Mouse (Mus musculus) thymus, adult 2 months (tissue): ENCODE measurements around the gene Man1a. TPM values are rescaled to one million over a fixed set of nuclear protein-coding genes. Genes with fewer than 3 reads are reported as not detected.

Experiments
- DNase-seq: peaks from one replicate; pipeline ENCODE4 v3.0.0; 2021
- H3K27ac ChIP-seq: fragments of 200-500 bp; 2 replicates; pipeline ENCODE4 v1.5.1; 2012; ENCODE audit warnings: low read length, control low read depth; ENCODE audit not compliant: control insufficient read depth, insufficient read depth
- H3K27me3 ChIP-seq: fragments of 200-500 bp; 2 replicates; pipeline ENCODE4 v1.6.1; 2012; ENCODE audit warnings: mild to moderate bottlenecking, low read length, moderate library complexity, mixed read lengths; ENCODE audit not compliant: control insufficient read depth, insufficient read depth
- H3K36me3 ChIP-seq: fragments of 200-500 bp; 2 replicates; pipeline ENCODE4 v1.6.1; 2012; ENCODE audit warnings: mild to moderate bottlenecking, low read length, moderate library complexity; ENCODE audit not compliant: control insufficient read depth, insufficient read depth
- H3K4me1 ChIP-seq: fragments of 200-500 bp; replicated peaks from 2 replicates; pipeline ENCODE4 v1.6.1; 2012; ENCODE audit warnings: low read length; ENCODE audit not compliant: control insufficient read depth, insufficient read depth
- H3K4me3 ChIP-seq: fragments of 200-500 bp; 2 replicates; pipeline ENCODE4 v1.5.1; 2012; ENCODE audit warnings: mild to moderate bottlenecking, low read length, control low read depth, moderate library complexity; ENCODE audit not compliant: control insufficient read depth, insufficient read depth
- CTCF ChIP-seq: fragments of 200-500 bp; IDR thresholded peaks from 2 replicates; pipeline ENCODE4 v1.5.1; 2012; ENCODE audit warnings: mild to moderate bottlenecking, control low read depth, low read length, moderate library complexity, borderline replicate concordance; ENCODE audit not compliant: control insufficient read depth, poor library complexity, insufficient read depth; ENCODE audit errors: extremely low read depth
- POLR2A ChIP-seq: fragments of 200-500 bp; IDR thresholded peaks from 2 replicates; pipeline ENCODE4 v1.6.1; 2012; ENCODE audit warnings: mild to moderate bottlenecking, low read length, control low read depth, moderate library complexity; ENCODE audit not compliant: control insufficient read depth, poor library complexity, insufficient read depth; ENCODE audit errors: extremely low read depth
- WGBS: fragments of 180-500 bp; shearing (Covaris S2); methylation state at CpG from one replicate; pipeline ENCODE4 v1.1.7; 2018; 5-methylcytosine and 5-hydroxymethylcytosine counted together
- polyA plus RNA-seq: library from polyadenylated mRNA; depleted of rRNA; stranded (reverse); fragments of >200 nt; gene quantifications from 2 replicates; pipeline ENCODE4 v1.2.3, GENCODE M21; 2012

Gene Man1a
- polyA plus RNA-seq, 1 experiment: 26.5 TPM

GRCm38 (mm10) chr10:54074247-54074608 lies 2.2 kb downstream of the Man1a start:
- Histone ChIP-seq H3K4me3 (peak overlapping the region; percentile 82), H3K4me1 (peaks cover 20% of the 10 kb centered on the region), H3K27ac (peak overlapping the region; percentile 54), H3K27me3 (no peaks in the 10 kb centered on the region), H3K36me3 (peaks cover 4% of the 10 kb centered on the region; the same call in 1 of the 2 replicates)
- TF ChIP-seq POLR2A: no peak
- no peak for TF ChIP-seq CTCF
- DNase-seq: peak; percentile 58
- 3% methylated on average over 14 of the region's 14 CpGs for WGBS

GRCm38 (mm10) chr10:54073641-54074203 lies 2.7 kb downstream of the Man1a start:
- DNase-seq: peak; percentile 56
- Histone ChIP-seq H3K27ac (peak overlapping the region; percentile 54), H3K36me3 (peaks cover 4% of the 10 kb centered on the region; the same call in 1 of the 2 replicates), H3K4me1 (peaks cover 20% of the 10 kb centered on the region), H3K27me3 (no peaks in the 10 kb centered on the region), H3K4me3 (peak overlapping the region; percentile 82)
- TF ChIP-seq CTCF: no peak
- TF ChIP-seq POLR2A: no peak
- WGBS: 12% methylated on average over 6 of the region's 6 CpGs

DNA sequence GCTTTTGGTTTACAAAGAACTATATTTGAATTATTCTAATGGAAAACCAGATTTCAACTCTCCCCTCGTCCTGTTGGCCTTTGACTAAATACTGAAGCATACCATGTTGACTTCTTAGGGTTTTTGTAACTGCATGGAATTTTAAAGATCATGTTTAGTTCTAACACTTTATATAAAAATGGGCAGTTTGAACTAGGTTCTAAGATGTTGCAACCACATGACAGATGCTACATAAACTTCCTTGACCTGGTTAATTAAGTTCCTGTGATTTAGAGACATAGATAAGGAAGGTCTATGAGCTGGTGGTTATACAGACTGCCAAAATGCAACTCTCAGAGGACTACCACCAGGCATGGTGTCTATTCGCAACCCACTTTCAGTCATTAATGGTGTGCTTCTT lies 4.1 kb downstream of the Man1a start:
- H3K4me1 ChIP-seq: peaks cover 20% of the 10 kb centered on the region
- no peak overlapping the region for H3K27ac ChIP-seq
- peaks cover 4% of the 10 kb centered on the region; the same call in 1 of the 2 replicates for H3K36me3 ChIP-seq
- no peaks in the 10 kb centered on the region for H3K27me3 ChIP-seq
- no peak for DNase-seq
- no peak for TF ChIP-seq CTCF
- no peak for TF ChIP-seq POLR2A
- H3K4me3 ChIP-seq: no peak overlapping the region
- 84% methylated on average over 2 of the region's 2 CpGs for WGBS

DNA sequence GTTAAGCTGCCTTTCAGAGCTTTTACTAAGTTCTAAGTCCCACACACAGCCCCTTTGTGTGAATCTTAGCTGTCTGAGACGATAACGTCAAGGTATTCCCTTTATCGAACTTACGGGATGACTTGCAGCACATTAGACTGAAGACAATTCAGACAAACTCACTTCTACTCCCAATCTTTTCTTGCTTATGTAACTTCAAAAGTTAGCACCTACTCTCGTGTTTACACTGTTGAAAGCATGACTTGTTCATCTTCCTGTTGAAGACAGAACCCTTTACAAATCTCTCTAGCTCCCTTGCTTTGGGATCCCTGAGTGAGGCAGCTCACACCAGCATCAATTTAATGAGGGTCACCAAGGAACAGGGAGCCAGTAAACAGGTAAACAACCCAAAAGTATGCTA lies 5.9 kb downstream of the Man1a start:
- H3K27ac ChIP-seq: no peak overlapping the region
- H3K36me3 ChIP-seq: peaks cover 11% of the 10 kb centered on the region
- 83% methylated on average over 5 of the region's 5 CpGs for WGBS
- no peak for TF ChIP-seq POLR2A
- TF ChIP-seq CTCF: no peak
- H3K27me3 ChIP-seq: no peaks in the 10 kb centered on the region
- H3K4me3 ChIP-seq: no peak overlapping the region
- peaks cover 16% of the 10 kb centered on the region for H3K4me1 ChIP-seq
- no peak for DNase-seq

DNA sequence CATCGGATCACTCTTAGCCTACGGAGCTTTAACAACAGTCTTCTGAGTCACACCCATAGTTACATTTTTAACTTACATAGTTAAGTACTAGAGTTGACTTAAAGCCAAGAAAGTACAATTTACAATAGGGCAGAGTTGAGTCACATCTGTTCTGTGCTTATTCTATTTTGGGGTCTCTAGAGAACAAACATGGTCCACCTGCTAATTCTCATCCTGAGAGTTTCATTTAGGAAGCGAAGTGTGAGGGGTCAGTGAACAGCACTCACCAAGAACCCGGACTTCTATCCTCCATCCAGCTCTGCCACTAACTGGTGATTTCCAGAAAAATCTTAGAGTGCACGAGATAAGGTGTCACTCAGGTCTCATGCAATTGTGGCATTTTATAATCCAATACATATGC lies 7.0 kb downstream of the Man1a start:
- DNase-seq: no peak
- Histone ChIP-seq H3K4me1 (peaks cover 16% of the 10 kb centered on the region), H3K4me3 (no peak overlapping the region), H3K27ac (no peak overlapping the region), H3K36me3 (peaks cover 12% of the 10 kb centered on the region), H3K27me3 (no peaks in the 10 kb centered on the region)
- 95% methylated on average over 5 of the region's 5 CpGs for WGBS
- TF ChIP-seq CTCF (no peak), POLR2A (no peak)

GRCm38 (mm10) chr10:54066683-54067082 lies 9.7 kb downstream of the Man1a start:
- peaks cover 20% of the 10 kb centered on the region for H3K36me3 ChIP-seq
- H3K4me3 ChIP-seq: no peak overlapping the region
- no peak for DNase-seq
- no peaks in the 10 kb centered on the region for H3K27me3 ChIP-seq
- no peak for TF ChIP-seq CTCF
- TF ChIP-seq POLR2A: no peak
- H3K27ac ChIP-seq: no peak overlapping the region
- H3K4me1 ChIP-seq: peaks cover 4% of the 10 kb centered on the region; the same call in 1 of the 2 replicates
